Mouse (Mus musculus): Measurements from ENCODE around the gene Bcdin3d. TPM values are rescaled to one million over a fixed set of nuclear protein-coding genes. Genes with fewer than 3 reads are reported as not detected.

The Bcdin3d gene
- polyA plus RNA-seq, 1 experiment from 2014 or later: 13.1 TPM

- Histone ChIP-seq H3K27ac (replicated peaks) (peak overlapping the region; percentile 51; the same call in 1 of the 2 replicates), H3K4me2 (replicated peaks) (no peak overlapping the region)
Measured at GRCm38 (mm10) chr15:99438966-99439698, 35.4 kb downstream of the Bcdin3d start.

GRCm38 (mm10) chr15:99433913-99434312 lies 40.6 kb downstream of the Bcdin3d start:
- no peak overlapping the region for H3K4me2 ChIP-seq (replicated peaks)
- H3K36me3 ChIP-seq: peaks cover 48% of the 10 kb centered on the region
- no peaks in the 10 kb centered on the region for H3K27me3 ChIP-seq
- 82% methylated on average over 12 of the region's 12 CpGs for WGBS
- no peak overlapping the region for H3K9ac ChIP-seq
- H3K9me3 ChIP-seq (replicated peaks): no peaks in the 10 kb centered on the region
- H3K4me1 ChIP-seq: peaks cover 47% of the 10 kb centered on the region
- H3K27ac ChIP-seq (replicated peaks): no peak overlapping the region
- no peak overlapping the region for H3K4me3 ChIP-seq (replicated peaks)
- no peak for ATAC-seq (ENCODE audit: insufficient number of reproducible peaks, low FRiP score, low TSS enrichment, low read depth)

More at GRCm38 (mm10) chr15:99438966-99439698, 35.4 kb downstream of the Bcdin3d start:
- H3K36me3 ChIP-seq: peaks cover 5% of the 10 kb centered on the region; the same call in 1 of the 2 replicates
- no peaks in the 10 kb centered on the region for H3K27me3 ChIP-seq
- no peak overlapping the region; the same call in 1 of the 2 replicates for H3K9ac ChIP-seq
- no peak for ATAC-seq (ENCODE audit: insufficient number of reproducible peaks, low FRiP score, low TSS enrichment, low read depth)
- no peaks in the 10 kb centered on the region for H3K9me3 ChIP-seq (replicated peaks)
- WGBS: 61% methylated on average over 8 of the region's 8 CpGs
- no peak overlapping the region for H3K4me3 ChIP-seq (replicated peaks)
- peaks cover 60% of the 10 kb centered on the region for H3K4me1 ChIP-seq

- no peaks in the 10 kb centered on the region for H3K9me3 ChIP-seq (replicated peaks)
- 88% methylated on average over 16 of the region's 16 CpGs for WGBS
- peaks cover 40% of the 10 kb centered on the region for H3K4me1 ChIP-seq
Measured at GRCm38 (mm10) chr15:99433081-99433718, 41.3 kb downstream of the Bcdin3d start.

GRCm38 (mm10) chr15:99431967-99432366 lies 42.6 kb downstream of the Bcdin3d start:
- Histone ChIP-seq H3K9ac (no peak overlapping the region), H3K9me3 (replicated peaks) (no peaks in the 10 kb centered on the region), H3K36me3 (peaks cover 61% of the 10 kb centered on the region), H3K4me1 (peaks cover 29% of the 10 kb centered on the region), H3K4me3 (replicated peaks) (no peak overlapping the region), H3K27me3 (no peaks in the 10 kb centered on the region), H3K27ac (replicated peaks) (0 out of 2 replicates have a peak overlapping the region, but pooled peaks have one; percentile 40), H3K4me2 (replicated peaks) (no peak overlapping the region)
- 64% methylated on average over 8 of the region's 8 CpGs for WGBS
- ATAC-seq (ENCODE audit: insufficient number of reproducible peaks, low FRiP score, low TSS enrichment, low read depth): no peak; the same call in 1 of the 2 replicates

More at GRCm38 (mm10) chr15:99433081-99433718, 41.3 kb downstream of the Bcdin3d start:
- H3K27me3 ChIP-seq: no peaks in the 10 kb centered on the region
- ATAC-seq (ENCODE audit: insufficient number of reproducible peaks, low FRiP score, low TSS enrichment, low read depth): no peak
- peaks cover 50% of the 10 kb centered on the region for H3K36me3 ChIP-seq
- H3K4me3 ChIP-seq (replicated peaks): no peak overlapping the region
- H3K4me2 ChIP-seq (replicated peaks): no peak overlapping the region
- no peak overlapping the region for H3K27ac ChIP-seq (replicated peaks)
- H3K9ac ChIP-seq: no peak overlapping the region

GRCm38 (mm10) chr15:99431504-99431903 lies 43.0 kb downstream of the Bcdin3d start:
- no peak for ATAC-seq (ENCODE audit: insufficient number of reproducible peaks, low FRiP score, low TSS enrichment, low read depth)
- Histone ChIP-seq H3K4me2 (replicated peaks) (no peak overlapping the region), H3K27me3 (no peaks in the 10 kb centered on the region), H3K4me3 (replicated peaks) (no peak overlapping the region), H3K27ac (replicated peaks) (0 out of 2 replicates have a peak overlapping the region, but pooled peaks have one; percentile 40), H3K36me3 (peaks cover 66% of the 10 kb centered on the region), H3K4me1 (peaks cover 25% of the 10 kb centered on the region; the same call in 1 of the 2 replicates), H3K9ac (no peak overlapping the region), H3K9me3 (replicated peaks) (no peaks in the 10 kb centered on the region)
- whole genome bisulfite sequencing: 70% methylated on average over 7 of the region's 7 CpGs

GRCm38 (mm10) chr15:99431063-99431462 lies 43.5 kb downstream of the Bcdin3d start:
- peaks cover 70% of the 10 kb centered on the region for H3K36me3 ChIP-seq
- WGBS: 70% methylated on average over 10 of the region's 10 CpGs
- H3K4me2 ChIP-seq (replicated peaks): no peak overlapping the region
- peak overlapping the region; percentile 49; the same call in 1 of the 2 replicates for H3K27ac ChIP-seq (replicated peaks)
- H3K27me3 ChIP-seq: no peaks in the 10 kb centered on the region
- no peak overlapping the region for H3K4me3 ChIP-seq (replicated peaks)
- H3K9ac ChIP-seq: no peak overlapping the region
- peaks cover 22% of the 10 kb centered on the region; the same call in 1 of the 2 replicates for H3K4me1 ChIP-seq
- ATAC-seq (ENCODE audit: insufficient number of reproducible peaks, low FRiP score, low TSS enrichment, low read depth): no peak
- H3K9me3 ChIP-seq (replicated peaks): no peaks in the 10 kb centered on the region

GRCm38 (mm10) chr15:99430394-99430793 lies 44.1 kb downstream of the Bcdin3d start:
- no peak for ATAC-seq (ENCODE audit: insufficient number of reproducible peaks, low FRiP score, low TSS enrichment, low read depth)
- no peak overlapping the region for H3K4me2 ChIP-seq (replicated peaks)
- H3K27ac ChIP-seq (replicated peaks): no peak overlapping the region
- H3K4me3 ChIP-seq (replicated peaks): no peak overlapping the region
- no peaks in the 10 kb centered on the region for H3K9me3 ChIP-seq (replicated peaks)
- no peak overlapping the region for H3K9ac ChIP-seq
- H3K27me3 ChIP-seq: no peaks in the 10 kb centered on the region
- H3K4me1 ChIP-seq: peaks cover 19% of the 10 kb centered on the region; the same call in 1 of the 2 replicates
- 77% methylated on average over 8 of the region's 8 CpGs for WGBS
- H3K36me3 ChIP-seq: peaks cover 77% of the 10 kb centered on the region

- H3K4me2 ChIP-seq (replicated peaks): no peak overlapping the region
- 88% methylated on average over 9 of the region's 9 CpGs for WGBS
- H3K9ac ChIP-seq: no peak overlapping the region
- H3K27ac ChIP-seq (replicated peaks): no peak overlapping the region
- H3K27me3 ChIP-seq: no peaks in the 10 kb centered on the region
- peaks cover 60% of the 10 kb centered on the region for H3K36me3 ChIP-seq
- no peak overlapping the region for H3K4me3 ChIP-seq (replicated peaks)
- ATAC-seq (ENCODE audit: insufficient number of reproducible peaks, low FRiP score, low TSS enrichment, low read depth): no peak
- H3K9me3 ChIP-seq (replicated peaks): no peaks in the 10 kb centered on the region
- H3K4me1 ChIP-seq: peaks cover 24% of the 10 kb centered on the region
Measured at GRCm38 (mm10) chr15:99423884-99424283, 50.6 kb downstream of the Bcdin3d start.

- no peaks in the 10 kb centered on the region for H3K27me3 ChIP-seq
- H3K4me2 ChIP-seq (replicated peaks): no peak overlapping the region
- H3K9ac ChIP-seq: no peak overlapping the region
- peaks cover 26% of the 10 kb centered on the region for H3K4me1 ChIP-seq
- 90% methylated on average over 10 of the region's 10 CpGs for WGBS
- no peak overlapping the region for H3K4me3 ChIP-seq (replicated peaks)
- no peak for ATAC-seq (ENCODE audit: insufficient number of reproducible peaks, low FRiP score, low TSS enrichment, low read depth)
- no peak overlapping the region for H3K27ac ChIP-seq (replicated peaks)
- peaks cover 53% of the 10 kb centered on the region for H3K36me3 ChIP-seq
- H3K9me3 ChIP-seq (replicated peaks): no peaks in the 10 kb centered on the region
Measured at GRCm38 (mm10) chr15:99423131-99423530, 51.4 kb downstream of the Bcdin3d start.

- no peaks in the 10 kb centered on the region for H3K27me3 ChIP-seq
- no peak overlapping the region for H3K4me3 ChIP-seq (replicated peaks)
- H3K36me3 ChIP-seq: peaks cover 48% of the 10 kb centered on the region
- no peak for ATAC-seq (ENCODE audit: insufficient number of reproducible peaks, low FRiP score, low TSS enrichment, low read depth)
- H3K9me3 ChIP-seq (replicated peaks): no peaks in the 10 kb centered on the region
- H3K9ac ChIP-seq: no peak overlapping the region
- peaks cover 32% of the 10 kb centered on the region for H3K4me1 ChIP-seq
- no peak overlapping the region for H3K4me2 ChIP-seq (replicated peaks)
- H3K27ac ChIP-seq (replicated peaks): no peak overlapping the region
- 92% methylated on average over 23 of the region's 23 CpGs for WGBS
Measured at GRCm38 (mm10) chr15:99422551-99422950, 52.0 kb downstream of the Bcdin3d start.

- H3K36me3 ChIP-seq: peaks cover 39% of the 10 kb centered on the region
- peak overlapping the region; percentile 89 for H3K27ac ChIP-seq (replicated peaks)
- H3K4me3 ChIP-seq (replicated peaks): no peak overlapping the region
- H3K4me1 ChIP-seq: peaks cover 36% of the 10 kb centered on the region
- H3K27me3 ChIP-seq: no peaks in the 10 kb centered on the region
- ATAC-seq (ENCODE audit: insufficient number of reproducible peaks, low FRiP score, low TSS enrichment, low read depth): no peak
- 82% methylated on average over 8 of the region's 8 CpGs for WGBS
- no peaks in the 10 kb centered on the region for H3K9me3 ChIP-seq (replicated peaks)
- no peak overlapping the region for H3K4me2 ChIP-seq (replicated peaks)
- H3K9ac ChIP-seq: no peak overlapping the region
Measured at GRCm38 (mm10) chr15:99421676-99422075, 52.9 kb downstream of the Bcdin3d start.

All from embryonic facial prominence, embryonic 15.5 days (tissue).